Mouse (Mus musculus) small intestine, adult 2 months (tissue): ENCODE data around the gene Isoc2a. TPM values are rescaled to one million over a fixed set of nuclear protein-coding genes. Genes with fewer than 3 reads are reported as not detected.
"Not testable (repeated sequence)": the region's sequence is repeated elsewhere in the genome, so short reads cannot be mapped to it uniquely, and the experiment has no call there.

ENCODE experiments used
- H3K27ac ChIP-seq: fragments of 200-500 bp; 2 replicates; pipeline ENCODE4 v1.5.1; 2012; ENCODE audit warnings: low read depth, low read length, control low read depth, inconsistent platforms; ENCODE audit not compliant: insufficient read depth
- H3K27me3 ChIP-seq: fragments of 200-500 bp; 2 replicates; pipeline ENCODE4 v1.6.1; 2012; ENCODE audit warnings: mild to moderate bottlenecking, moderate library complexity, low read length, inconsistent platforms; ENCODE audit not compliant: control insufficient read depth, insufficient read depth
- H3K36me3 ChIP-seq: fragments of 200-500 bp; 2 replicates; pipeline ENCODE4 v1.6.1; 2012; ENCODE audit warnings: mild to moderate bottlenecking, low read length, control low read depth, inconsistent platforms; ENCODE audit not compliant: control insufficient read depth, insufficient read depth
- H3K4me1 ChIP-seq: fragments of 200-500 bp; 2 replicates; pipeline ENCODE4 v1.6.1; 2012; ENCODE audit warnings: low read length, inconsistent platforms, mixed read lengths; ENCODE audit not compliant: control insufficient read depth, insufficient read depth, insufficient read length
- H3K4me3 ChIP-seq: fragments of 200-500 bp; 2 replicates; pipeline ENCODE4 v1.5.1; 2012; ENCODE audit warnings: low read depth, mild to moderate bottlenecking, control low read depth, inconsistent platforms, low read length, moderate library complexity
- CTCF ChIP-seq: fragments of 200-500 bp; IDR thresholded peaks from 2 replicates; pipeline ENCODE4 v1.5.1; 2012; ENCODE audit warnings: low read depth, mild to moderate bottlenecking, control low read depth, inconsistent platforms, low read length, moderate library complexity, mixed read lengths; ENCODE audit not compliant: insufficient replicate concordance, insufficient read length; ENCODE audit errors: extremely low read depth
- POLR2A ChIP-seq: fragments of 200-500 bp; IDR thresholded peaks from 2 replicates; pipeline ENCODE4 v1.6.1; 2012; ENCODE audit warnings: low read depth, mild to moderate bottlenecking, control low read depth, inconsistent platforms, low read length, moderate library complexity
- WGBS: fragments of 180-500 bp; shearing (Covaris S2); methylation state at CpG from one replicate; pipeline ENCODE4 v1.1.7; 2018; 5-methylcytosine and 5-hydroxymethylcytosine counted together
- polyA plus RNA-seq: library from polyadenylated mRNA; depleted of rRNA; stranded (reverse); fragments of >200 nt; gene quantifications from 2 replicates; pipeline ENCODE4 v1.2.3, GENCODE M21; 2012

The Isoc2a gene
- polyA plus RNA-seq, 1 experiment, result 15.5 TPM

DNA sequence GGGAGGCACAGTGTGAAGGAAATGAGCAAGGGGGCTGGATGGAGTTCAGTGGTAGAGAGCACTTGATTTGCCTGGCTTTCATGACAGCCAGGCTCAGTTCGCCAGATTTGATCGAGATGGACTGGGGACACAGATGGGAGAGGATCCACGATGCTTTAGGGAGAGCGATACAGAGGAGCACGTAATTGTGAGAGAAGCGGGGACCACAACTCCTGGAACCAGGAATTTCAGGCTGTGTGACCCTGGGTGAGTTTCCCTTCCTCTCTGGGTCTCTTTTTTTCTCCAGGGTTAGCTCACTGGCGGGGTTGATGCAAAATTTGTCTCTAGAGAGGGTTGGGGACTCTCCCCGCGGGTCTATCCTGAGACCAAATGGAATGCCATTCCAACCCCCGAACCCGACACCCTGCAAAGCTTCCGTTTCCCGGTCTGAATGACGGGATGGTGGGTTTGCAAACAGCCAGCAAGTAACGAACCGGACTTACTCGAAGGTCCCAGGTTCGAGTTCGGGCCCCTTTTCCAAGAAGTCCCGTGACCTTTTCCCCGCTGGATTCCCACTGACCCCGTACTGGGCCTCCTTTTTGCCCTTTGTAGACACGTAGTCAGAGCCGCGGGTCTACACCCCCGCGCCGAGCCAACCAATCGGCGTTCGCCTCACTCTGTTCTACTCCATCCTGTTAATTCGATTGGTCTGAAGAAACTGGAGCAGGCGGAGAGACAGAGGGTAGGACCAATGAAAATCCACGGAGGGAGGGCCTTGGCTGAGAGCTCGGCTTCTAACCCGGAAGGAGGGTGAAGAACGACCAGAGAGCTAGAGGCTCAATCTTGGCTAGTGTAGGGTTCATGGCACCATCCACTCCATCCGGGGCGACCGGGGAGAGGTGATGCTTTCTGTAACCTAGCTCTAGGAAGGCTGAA is 11.1 kb upstream of the Isoc2a start:
- Histone ChIP-seq H3K4me3 (peak overlapping the region; percentile 81), H3K27ac (peak overlapping the region; percentile 99), H3K36me3 (no peaks in the 10 kb centered on the region), H3K4me1 (peaks cover 6% of the 10 kb centered on the region; the same call in 1 of the 2 replicates), H3K27me3 (no peaks in the 10 kb centered on the region)
- WGBS, result 2% methylated on average over 40 of the region's 40 CpGs
- TF ChIP-seq CTCF, result no peak
- TF ChIP-seq POLR2A, result peak; percentile 97

DNA sequence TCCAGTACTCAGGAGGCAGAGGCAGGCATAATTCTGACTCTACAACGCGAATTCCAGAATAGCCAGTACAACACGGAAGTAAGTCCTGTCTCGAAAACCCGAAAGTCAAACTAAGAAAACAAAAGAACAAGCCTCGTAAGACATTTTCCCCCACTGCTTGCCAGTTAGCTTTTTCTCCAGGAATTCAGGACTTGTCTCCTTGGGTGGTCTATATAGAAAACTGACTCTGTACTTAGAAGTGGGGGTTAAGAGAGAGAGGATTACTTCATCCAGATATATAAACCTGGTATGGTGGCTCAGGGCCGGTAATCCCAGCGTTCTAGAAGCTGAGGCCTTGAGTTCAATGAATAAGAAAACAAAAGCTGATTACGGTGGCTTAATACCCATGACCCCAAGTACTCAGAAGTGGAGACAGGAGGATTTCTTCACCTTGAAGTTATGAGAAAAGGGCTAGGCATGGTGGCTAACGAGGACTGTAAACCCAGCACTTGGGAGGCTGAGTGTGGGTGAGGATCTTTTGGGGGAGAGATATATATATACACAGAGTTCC is 10.2 kb upstream of the Isoc2a start:
- Histone ChIP-seq H3K4me3 (peak overlapping the region; percentile 81), H3K4me1 (peaks cover 6% of the 10 kb centered on the region; the same call in 1 of the 2 replicates), H3K36me3 (no peaks in the 10 kb centered on the region), H3K27ac (peak overlapping the region; percentile 99), H3K27me3 (no peaks in the 10 kb centered on the region)
- no peak for TF ChIP-seq POLR2A
- TF ChIP-seq CTCF, result no peak
- 9% methylated on average over 10 of the region's 10 CpGs for WGBS

- Histone ChIP-seq H3K4me3 (no peak within 1 kb of the TSS), H3K27me3 (no peaks in the 10 kb centered on the region), H3K27ac (no peak within 1 kb of the TSS), H3K4me1 (peaks cover 3% of the 10 kb centered on the region; the same call in 1 of the 2 replicates), H3K36me3 (no peaks in the 10 kb centered on the region)
- 34% methylated on average over 6 of the region's 6 CpGs for WGBS
- no peak for TF ChIP-seq POLR2A
- no peak for TF ChIP-seq CTCF
Measured at GRCm38 (mm10) chr7:4870133-4870532, 6.8 kb upstream of the Isoc2a start, which contains the start of gene Isoc2b. Isoc2b (minus strand) TSS chr7:4870258.

DNA sequence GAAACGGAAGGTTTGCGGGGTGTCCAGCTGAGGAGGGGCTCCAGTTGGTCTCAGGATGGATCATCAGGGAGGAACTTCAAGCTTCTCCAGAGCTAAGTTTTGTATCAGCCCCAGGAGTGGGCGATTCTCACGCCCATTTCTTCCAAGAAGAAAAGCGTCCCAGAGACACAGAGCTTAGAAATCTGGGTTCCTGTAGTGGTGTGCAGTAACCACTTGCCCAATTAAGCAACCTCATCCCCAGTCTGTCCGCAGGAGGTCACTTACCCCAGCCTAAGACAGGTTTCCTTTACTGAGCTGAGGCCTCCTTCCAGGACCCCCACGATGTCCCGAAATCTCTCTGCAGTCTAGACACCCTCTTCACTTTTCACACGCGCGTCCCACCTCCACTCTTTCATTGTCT is 273 bp downstream of the Isoc2a start:
- Histone ChIP-seq H3K27ac (peak overlapping the region; percentile 67), H3K36me3 (no peaks in the 10 kb centered on the region), H3K27me3 (no peaks in the 10 kb centered on the region), H3K4me3 (peak overlapping the region; percentile 80), H3K4me1 (peaks cover 17% of the 10 kb centered on the region; the same call in 1 of the 2 replicates)
- 2% methylated on average over 11 of the region's 11 CpGs for WGBS
- TF ChIP-seq CTCF (no peak), POLR2A (no peak)

DNA sequence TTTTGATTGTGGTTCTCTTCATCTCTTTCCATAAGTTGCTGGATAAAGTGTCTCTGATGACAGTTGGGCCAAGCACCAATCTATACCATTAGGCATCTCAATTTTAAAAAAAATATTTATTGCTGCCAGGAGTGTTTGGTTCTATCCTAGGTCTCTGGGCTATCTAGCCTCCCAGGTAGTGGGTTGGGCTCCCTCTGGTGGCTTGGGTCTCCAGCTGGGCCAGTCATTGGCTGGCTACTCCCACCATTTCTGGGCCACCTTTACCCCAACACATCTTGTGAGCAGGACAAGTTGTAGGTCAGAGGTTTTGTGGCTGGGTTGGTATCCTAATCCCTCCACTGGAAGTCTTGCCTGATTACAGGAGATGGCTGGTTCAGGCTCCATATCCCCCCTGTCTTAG is 1.2 kb downstream of the Isoc2a start:
- no peak overlapping the region for H3K4me3 ChIP-seq
- peaks cover 17% of the 10 kb centered on the region; the same call in 1 of the 2 replicates for H3K4me1 ChIP-seq
- no peaks in the 10 kb centered on the region for H3K27me3 ChIP-seq
- H3K27ac ChIP-seq, result no peak overlapping the region
- H3K36me3 ChIP-seq, result 0 out of 2 replicates have a peak, but pooled peaks cover 2% of the 10 kb centered on the region
- TF ChIP-seq CTCF (peak; percentile 52; the same call in 1 of the 2 replicates), POLR2A (no peak)

GRCm38 (mm10) chr7:4879036-4879435 is 2.1 kb downstream of the Isoc2a start:
- peaks cover 17% of the 10 kb centered on the region; the same call in 1 of the 2 replicates for H3K4me1 ChIP-seq
- H3K27ac ChIP-seq, H3K36me3 ChIP-seq, H3K27me3 ChIP-seq, H3K4me3 ChIP-seq: not testable (repeated sequence)
- 19% methylated on average over 1 of the region's 1 CpGs for WGBS

DNA sequence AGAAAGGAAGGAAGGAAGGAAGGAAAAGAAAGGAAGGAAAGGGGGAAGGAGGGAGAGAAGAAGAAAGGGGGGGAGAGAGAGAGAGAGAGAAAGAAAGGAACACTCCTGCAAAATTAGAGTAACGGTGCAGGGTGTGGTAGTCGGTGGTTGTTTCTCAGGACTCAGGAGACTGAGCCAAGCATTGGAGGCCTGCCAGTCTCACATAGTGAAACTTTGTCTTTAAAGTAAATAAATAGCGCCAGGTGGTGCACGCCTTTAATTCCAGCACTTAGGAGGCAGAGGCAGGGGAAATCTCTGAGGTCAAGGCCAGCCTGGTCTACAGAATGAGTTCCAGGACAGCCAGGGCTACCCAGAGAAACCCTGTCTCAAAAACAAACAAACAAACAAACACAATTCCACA is 9.7 kb downstream of the Isoc2a start:
- Histone ChIP-seq H3K27me3 (no peaks in the 10 kb centered on the region), H3K4me3 (no peak overlapping the region), H3K4me1 (no peaks in the 10 kb centered on the region; the same call in 1 of the 2 replicates), H3K27ac (no peak overlapping the region), H3K36me3 (0 out of 2 replicates have a peak, but pooled peaks cover 2% of the 10 kb centered on the region)
- 13% methylated on average over 4 of the region's 4 CpGs for WGBS
- no peak for TF ChIP-seq CTCF
- no peak for TF ChIP-seq POLR2A
